Mouse (Mus musculus) midbrain, embryonic 13.5 days (tissue): ENCODE measurements around the gene Gm5868. TPM values are rescaled to one million over a fixed set of nuclear protein-coding genes. Genes with fewer than 3 reads are reported as not detected.

Experiments
- polyA plus RNA-seq: library from polyadenylated mRNA; unstranded; fragments of >200 nt; fragmentation: Nextera tagmentation; extraction: Ambion mirVana; gene quantifications from 2 replicates; pipeline ENCODE4 v1.2.1, GENCODE M21; 2015

Gene Gm5868
- polyA plus RNA-seq, 1 experiment from 2014 or later, result 5.9 TPM

Other genes with a start within 250 kb of the Gm5868 start
- 1.7 and 4.1 TPM in 2 replicates for gene Corin, start 83.1 kb downstream of the Gm5868 start, polyA plus RNA-seq
- 15.2 and 17.2 TPM in 2 replicates for gene Nfxl1, start 27.9 kb downstream of the Gm5868 start, polyA plus RNA-seq
- gene Zar1, start 6.3 kb downstream of the Gm5868 start, polyA plus RNA-seq, result 2.3 and 2.4 TPM in 2 replicates
- not detected in 2 replicates for gene Cnga1, start 56.7 kb upstream of the Gm5868 start, polyA plus RNA-seq
- gene Nipal1, start 60.2 kb upstream of the Gm5868 start, polyA plus RNA-seq, result 0.79 and 1.5 TPM in 2 replicates
- gene Txk, start 165.2 kb upstream of the Gm5868 start, polyA plus RNA-seq, result 0.07 TPM in 1 of 2 replicates, not detected in the other